Mouse (Mus musculus): ENCODE measurements at regions not wholly inside any gene's neighbourhood (a gene's known extent, or its start where the extent isn't known, plus 50 kb on each side); places are given as distances from the start of the nearest gene placed in this dataset.

DNA sequence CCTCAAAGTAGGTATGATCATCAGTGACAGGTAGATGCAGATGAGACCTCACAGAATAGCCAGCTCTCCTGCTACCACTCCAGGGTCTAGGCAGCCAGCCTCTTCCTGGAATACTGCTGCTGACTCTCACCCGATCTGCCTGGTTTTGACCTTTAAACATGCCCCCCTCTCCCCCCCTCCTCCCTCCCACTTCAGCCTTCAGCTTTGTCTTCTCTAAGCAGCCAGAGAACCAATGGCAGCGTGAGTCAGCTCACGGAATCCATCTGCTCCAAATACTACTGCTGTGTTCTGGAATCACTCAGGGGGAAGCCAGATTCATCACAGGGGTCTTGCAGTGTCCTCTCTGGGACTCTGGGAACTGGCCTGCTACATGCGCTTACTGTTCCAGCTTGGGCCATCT lies 83.4 kb upstream of the Cpeb2 start:
- peaks cover 2% of the 10 kb centered on the region; the same call in 1 of the 2 replicates for H3K4me1 ChIP-seq (ENCODE audit: control insufficient read depth, insufficient read depth, low read length)
- no peaks in the 10 kb centered on the region for H3K27me3 ChIP-seq (ENCODE audit: control insufficient read depth, insufficient read depth, low read depth, low read length)
- no peak overlapping the region for H3K27ac ChIP-seq (ENCODE audit: low read length)
- no peak for ATAC-seq
- no peak overlapping the region for H3K9ac ChIP-seq (ENCODE audit: low read depth, low read length)
- H3K4me3 ChIP-seq (ENCODE audit: low read depth, low read length): no peak overlapping the region
- no peaks in the 10 kb centered on the region for H3K36me3 ChIP-seq (ENCODE audit: control insufficient read depth, insufficient read depth, low read length)
- H3K4me2 ChIP-seq (ENCODE audit: low read length): no peak overlapping the region
- 41% methylated on average over 4 of the region's 4 CpGs for WGBS
- H3K9me3 ChIP-seq (replicated peaks; ENCODE audit: control insufficient read depth, low read length, poor library complexity, severe bottlenecking): no peaks in the 10 kb centered on the region

- H3K27me3 ChIP-seq (ENCODE audit: control insufficient read depth, insufficient read depth, low read depth, low read length): no peaks in the 10 kb centered on the region
- no peak overlapping the region for H3K27ac ChIP-seq (ENCODE audit: low read length)
Measured at GRCm38 (mm10) chr5:43151099-43151774, 81.7 kb upstream of the Cpeb2 start.

DNA sequence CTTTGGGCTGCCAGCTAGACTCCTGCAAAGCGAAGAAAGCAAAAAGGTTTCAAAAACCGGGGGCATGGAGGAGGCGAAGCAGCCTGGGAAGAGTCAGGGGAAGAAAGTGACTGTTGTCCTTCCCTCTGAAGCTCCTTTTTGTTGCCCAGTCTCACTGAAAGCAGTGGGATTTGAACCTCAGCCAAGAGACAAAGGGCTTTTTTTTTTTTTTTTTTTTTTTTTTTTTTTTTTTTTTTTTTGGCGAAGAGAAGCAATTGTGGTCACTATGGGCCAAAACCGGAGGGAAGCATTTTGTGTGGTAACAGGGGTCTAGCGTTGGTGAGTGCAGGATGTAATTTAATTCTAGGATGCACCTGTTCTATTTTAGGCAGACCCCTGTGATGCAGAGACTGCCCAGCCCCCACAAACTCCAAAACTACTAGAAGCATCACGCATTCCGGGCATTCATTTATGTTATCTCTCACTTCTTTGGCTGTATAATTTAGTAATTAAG lies 80.8 kb upstream of the Cpeb2 start:
- WGBS: 29% methylated on average over 8 of the region's 8 CpGs
- H3K27ac ChIP-seq (ENCODE audit: low read length): peak overlapping the region; percentile 33
- H3K9ac ChIP-seq (ENCODE audit: low read depth, low read length): no peak overlapping the region; the same call in 1 of the 2 replicates
- H3K4me2 ChIP-seq (ENCODE audit: low read length): no peak overlapping the region
- H3K4me3 ChIP-seq (ENCODE audit: low read depth, low read length): no peak overlapping the region
- H3K9me3 ChIP-seq (replicated peaks; ENCODE audit: control insufficient read depth, low read length, poor library complexity, severe bottlenecking): no peaks in the 10 kb centered on the region
- ATAC-seq: peak; percentile 48; the same call in 1 of the 2 replicates
- H3K27me3 ChIP-seq (ENCODE audit: control insufficient read depth, insufficient read depth, low read depth, low read length): no peaks in the 10 kb centered on the region
- peaks cover 2% of the 10 kb centered on the region; the same call in 1 of the 2 replicates for H3K4me1 ChIP-seq (ENCODE audit: control insufficient read depth, insufficient read depth, low read length)
- no peaks in the 10 kb centered on the region for H3K36me3 ChIP-seq (ENCODE audit: control insufficient read depth, insufficient read depth, low read length)

More at GRCm38 (mm10) chr5:43151099-43151774, 81.7 kb upstream of the Cpeb2 start:
- Histone ChIP-seq H3K4me3 (ENCODE audit: low read depth, low read length) (no peak overlapping the region), H3K9ac (ENCODE audit: low read depth, low read length) (no peak overlapping the region), H3K36me3 (ENCODE audit: control insufficient read depth, insufficient read depth, low read length) (no peaks in the 10 kb centered on the region), H3K9me3 (replicated peaks; ENCODE audit: control insufficient read depth, low read length, poor library complexity, severe bottlenecking) (no peaks in the 10 kb centered on the region), H3K4me2 (ENCODE audit: low read length) (no peak overlapping the region), H3K4me1 (ENCODE audit: control insufficient read depth, insufficient read depth, low read length) (peaks cover 2% of the 10 kb centered on the region; the same call in 1 of the 2 replicates)
- ATAC-seq: no peak
- 78% methylated on average over 3 of the region's 3 CpGs for WGBS

GRCm38 (mm10) chr5:43152881-43153280 lies 80.1 kb upstream of the Cpeb2 start:
- no peak overlapping the region for H3K4me2 ChIP-seq (ENCODE audit: low read length)
- H3K27ac ChIP-seq (ENCODE audit: low read length): no peak overlapping the region; the same call in 1 of the 2 replicates
- no peaks in the 10 kb centered on the region for H3K9me3 ChIP-seq (replicated peaks; ENCODE audit: control insufficient read depth, low read length, poor library complexity, severe bottlenecking)
- H3K4me3 ChIP-seq (ENCODE audit: low read depth, low read length): no peak overlapping the region
- no peaks in the 10 kb centered on the region for H3K27me3 ChIP-seq (ENCODE audit: control insufficient read depth, insufficient read depth, low read depth, low read length)
- peaks cover 2% of the 10 kb centered on the region; the same call in 1 of the 2 replicates for H3K4me1 ChIP-seq (ENCODE audit: control insufficient read depth, insufficient read depth, low read length)
- no peak overlapping the region for H3K9ac ChIP-seq (ENCODE audit: low read depth, low read length)
- no peak for ATAC-seq
- H3K36me3 ChIP-seq (ENCODE audit: control insufficient read depth, insufficient read depth, low read length): no peaks in the 10 kb centered on the region
- 68% methylated on average over 1 of the region's 1 CpGs for WGBS

DNA sequence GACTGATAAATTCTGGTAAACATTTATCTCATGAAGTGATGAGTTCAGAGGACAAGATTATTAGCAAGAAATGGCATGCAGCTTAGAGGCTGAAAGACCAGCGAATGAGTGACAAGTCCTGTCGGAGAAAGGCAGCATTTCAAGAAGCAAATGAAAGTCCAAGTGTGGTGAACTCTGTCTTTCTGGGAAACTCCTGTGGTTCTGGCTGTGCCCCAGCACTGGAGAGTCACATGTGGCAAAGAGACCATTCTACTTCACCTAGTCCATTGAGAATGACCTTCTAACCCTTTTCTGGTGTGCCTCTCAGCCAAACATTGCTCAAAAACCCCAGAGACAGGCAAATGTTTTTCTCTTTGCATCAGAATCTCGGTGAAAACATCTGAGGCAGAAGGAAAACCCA lies 76.2 kb upstream of the Cpeb2 start:
- Histone ChIP-seq H3K4me2 (ENCODE audit: low read length) (no peak overlapping the region), H3K9ac (ENCODE audit: low read depth, low read length) (no peak overlapping the region), H3K27ac (ENCODE audit: low read length) (no peak overlapping the region), H3K9me3 (replicated peaks; ENCODE audit: control insufficient read depth, low read length, poor library complexity, severe bottlenecking) (no peaks in the 10 kb centered on the region), H3K4me1 (ENCODE audit: control insufficient read depth, insufficient read depth, low read length) (no peaks in the 10 kb centered on the region), H3K27me3 (ENCODE audit: control insufficient read depth, insufficient read depth, low read depth, low read length) (no peaks in the 10 kb centered on the region), H3K4me3 (ENCODE audit: low read depth, low read length) (no peak overlapping the region), H3K36me3 (ENCODE audit: control insufficient read depth, insufficient read depth, low read length) (no peaks in the 10 kb centered on the region)
- ATAC-seq: no peak
- 88% methylated on average over 3 of the region's 3 CpGs for WGBS

GRCm38 (mm10) chr5:43160140-43160539 lies 72.8 kb upstream of the Cpeb2 start:
- ATAC-seq: no peak
- no peaks in the 10 kb centered on the region for H3K27me3 ChIP-seq (ENCODE audit: control insufficient read depth, insufficient read depth, low read depth, low read length)
- H3K36me3 ChIP-seq (ENCODE audit: control insufficient read depth, insufficient read depth, low read length): no peaks in the 10 kb centered on the region
- no peak overlapping the region for H3K4me2 ChIP-seq (ENCODE audit: low read length)
- no peaks in the 10 kb centered on the region for H3K4me1 ChIP-seq (ENCODE audit: control insufficient read depth, insufficient read depth, low read length)
- no peaks in the 10 kb centered on the region for H3K9me3 ChIP-seq (replicated peaks; ENCODE audit: control insufficient read depth, low read length, poor library complexity, severe bottlenecking)
- WGBS: 90% methylated on average over 6 of the region's 6 CpGs
- H3K4me3 ChIP-seq (ENCODE audit: low read depth, low read length): no peak overlapping the region
- H3K27ac ChIP-seq (ENCODE audit: low read length): no peak overlapping the region
- no peak overlapping the region for H3K9ac ChIP-seq (ENCODE audit: low read depth, low read length)

DNA sequence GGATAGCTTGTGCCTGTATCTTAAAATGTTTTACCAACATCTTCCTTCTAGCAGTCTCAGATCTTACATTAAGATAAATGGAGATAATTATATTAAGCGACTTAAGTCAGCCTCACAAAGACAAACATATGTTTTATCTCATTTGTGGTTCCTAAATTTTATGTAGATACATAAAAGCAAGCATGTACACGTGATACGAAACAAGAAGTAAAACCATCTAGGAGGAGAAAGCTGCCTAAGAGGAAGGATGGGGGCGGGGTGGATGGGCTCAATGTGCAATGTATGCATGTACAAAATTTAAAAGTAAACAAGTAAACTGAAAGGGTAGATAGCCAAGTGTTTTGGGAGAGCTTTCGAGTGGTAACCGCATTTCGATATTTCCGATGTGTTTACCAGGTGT lies 51.5 kb upstream of the Cpeb2 start:
- ATAC-seq: no peak
- Histone ChIP-seq H3K4me1 (ENCODE audit: control insufficient read depth, insufficient read depth, low read length) (no peaks in the 10 kb centered on the region), H3K4me3 (ENCODE audit: low read depth, low read length) (no peak overlapping the region), H3K9ac (ENCODE audit: low read depth, low read length) (no peak overlapping the region), H3K27me3 (ENCODE audit: control insufficient read depth, insufficient read depth, low read depth, low read length) (no peaks in the 10 kb centered on the region), H3K4me2 (ENCODE audit: low read length) (no peak overlapping the region), H3K27ac (ENCODE audit: low read length) (no peak overlapping the region), H3K36me3 (ENCODE audit: control insufficient read depth, insufficient read depth, low read length) (no peaks in the 10 kb centered on the region), H3K9me3 (replicated peaks; ENCODE audit: control insufficient read depth, low read length, poor library complexity, severe bottlenecking) (no peaks in the 10 kb centered on the region)
- WGBS: 93% methylated on average over 8 of the region's 8 CpGs
